Mouse (Mus musculus) intestine, embryonic 16.5 days (tissue): Measurements from ENCODE around the gene Gon7. TPM values are rescaled to one million over a fixed set of nuclear protein-coding genes. Genes with fewer than 3 reads are reported as not detected.

Experiments used
- ATAC-seq: fragments of 200-750 bp; cut with Nextera tagmentation; 2 replicates; pipeline ENCODE4 v1.8.0; 2017; ENCODE audit warnings: moderate TSS enrichment, moderate library complexity
- H3K27ac ChIP-seq: fragments of 300-500 bp; sonication (generic); 2 replicates; pipeline ENCODE4 v1.5.1; 2014; ENCODE audit warnings: mild to moderate bottlenecking, low read length
- H3K27me3 ChIP-seq: fragments of 300-500 bp; sonication (generic); replicated peaks from 2 replicates; pipeline ENCODE4 v1.6.1; 2014; ENCODE audit warnings: low read length, control low read depth, mixed read lengths; ENCODE audit not compliant: control insufficient read depth, insufficient read depth
- H3K36me3 ChIP-seq: fragments of 300-500 bp; sonication (generic); 2 replicates; pipeline ENCODE4 v1.6.1; 2014; ENCODE audit warnings: low read length, control low read depth; ENCODE audit not compliant: control insufficient read depth, insufficient read depth
- H3K4me1 ChIP-seq: fragments of 300-500 bp; sonication (generic); 2 replicates; pipeline ENCODE4 v1.6.1; 2014; ENCODE audit warnings: low read length, control low read depth, mixed read lengths; ENCODE audit not compliant: control insufficient read depth, insufficient read depth
- H3K4me2 ChIP-seq: fragments of 300-500 bp; sonication (generic); 2 replicates; pipeline ENCODE4 v1.6.1; 2014; ENCODE audit warnings: low read depth, low read length, control low read depth
- H3K4me3 ChIP-seq: fragments of 300-500 bp; sonication (generic); 2 replicates; pipeline ENCODE4 v1.5.1; 2014; ENCODE audit warnings: mild to moderate bottlenecking, low read length
- H3K9ac ChIP-seq: fragments of 300-500 bp; sonication (generic); 2 replicates; pipeline ENCODE4 v1.6.1; 2014; ENCODE audit warnings: low read depth, low read length
- H3K9me3 ChIP-seq: fragments of 300-500 bp; sonication (generic); 2 replicates; pipeline ENCODE4 v1.6.1; 2016; ENCODE audit warnings: low read length, control low read depth; ENCODE audit not compliant: control insufficient read depth
- WGBS: fragments of 180-500 bp; shearing (Covaris S2); extraction: QIAGEN DNeasy Blood & Tissue Kit; methylation state at CpG from one replicate; pipeline ENCODE4 v1.1.7; 2014; 5-methylcytosine and 5-hydroxymethylcytosine counted together
- polyA plus RNA-seq: library from polyadenylated mRNA; unstranded; fragments of >200 nt; fragmentation: Nextera tagmentation; extraction: Ambion mirVana; gene quantifications from 2 replicates; pipeline ENCODE4 v1.2.1, GENCODE M21; 2015

Gon7 gene
- polyA plus RNA-seq, 1 experiment from 2014 or later = 30.0 TPM

GRCm38 (mm10) chr12:102772676-102773075, 15.1 kb upstream of the Gon7 start:
- Histone ChIP-seq H3K9ac (no peak overlapping the region), H3K4me2 (no peak overlapping the region), H3K9me3 (no peaks in the 10 kb centered on the region; the same call in 1 of the 2 replicates), H3K27ac (no peak overlapping the region), H3K36me3 (peaks cover 29% of the 10 kb centered on the region), H3K4me3 (no peak overlapping the region), H3K27me3 (no peaks in the 10 kb centered on the region), H3K4me1 (no peaks in the 10 kb centered on the region)
- 91% methylated on average over 5 of the region's 5 CpGs for WGBS
- ATAC-seq = no peak

- no peak overlapping the region for H3K27ac ChIP-seq
- no peak for ATAC-seq
- H3K4me3 ChIP-seq = no peak overlapping the region
- peaks cover 33% of the 10 kb centered on the region for H3K36me3 ChIP-seq
- H3K9me3 ChIP-seq = no peaks in the 10 kb centered on the region; the same call in 1 of the 2 replicates
- H3K27me3 ChIP-seq = no peaks in the 10 kb centered on the region
- H3K4me1 ChIP-seq = no peaks in the 10 kb centered on the region
- no peak overlapping the region for H3K9ac ChIP-seq
- H3K4me2 ChIP-seq = no peak overlapping the region
- 94% methylated on average over 8 of the region's 8 CpGs for WGBS
These were observed 14.0 kb upstream of the Gon7 start for GRCm38 (mm10) chr12:102771601-102772000.

DNA sequence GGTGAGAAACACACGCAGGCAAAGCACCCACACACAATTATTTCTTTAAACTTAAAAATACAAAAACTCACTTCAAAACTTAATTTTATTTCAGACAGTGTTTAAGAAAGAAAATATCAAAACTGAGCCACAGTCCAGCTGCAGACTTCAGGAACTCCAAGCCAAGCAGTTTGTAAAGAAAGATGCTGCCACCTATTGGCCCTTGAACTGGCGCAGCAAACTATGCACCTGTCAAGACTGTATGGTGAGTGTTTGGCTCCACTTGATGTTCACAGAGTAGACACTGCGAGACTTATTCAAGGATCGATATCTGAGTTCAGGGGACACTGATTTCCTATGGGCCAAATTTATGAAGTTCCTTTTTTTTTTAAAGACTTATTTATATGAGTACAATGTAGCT, 11.4 kb upstream of the Gon7 start:
- Histone ChIP-seq H3K4me1 (no peaks in the 10 kb centered on the region), H3K36me3 (peaks cover 29% of the 10 kb centered on the region), H3K4me3 (no peak overlapping the region), H3K27me3 (no peaks in the 10 kb centered on the region), H3K27ac (no peak overlapping the region), H3K9me3 (no peaks in the 10 kb centered on the region; the same call in 1 of the 2 replicates), H3K4me2 (no peak overlapping the region), H3K9ac (no peak overlapping the region)
- no peak for ATAC-seq
- WGBS = 93% methylated on average over 4 of the region's 4 CpGs

DNA sequence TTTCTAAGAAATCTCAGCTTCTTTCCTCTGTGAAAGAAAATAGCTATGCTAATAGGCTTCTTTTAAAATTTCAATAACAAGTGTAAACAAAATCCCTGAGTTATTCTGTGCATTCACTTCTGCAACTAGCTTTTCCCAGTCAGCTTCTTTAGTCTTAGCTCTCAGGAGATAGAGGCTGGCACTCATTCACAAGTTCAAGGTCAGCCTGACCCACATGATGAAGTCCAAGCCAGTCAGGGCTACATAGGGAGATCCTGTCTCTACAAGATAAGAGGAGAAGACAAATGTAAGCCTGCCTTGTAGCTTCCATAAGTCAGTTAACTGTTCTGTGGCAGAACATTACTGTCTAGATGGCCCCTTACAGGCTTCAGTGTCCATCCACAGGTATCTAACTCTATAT, 6.1 kb upstream of the Gon7 start:
- H3K36me3 ChIP-seq = peaks cover 8% of the 10 kb centered on the region; the same call in 1 of the 2 replicates

GRCm38 (mm10) chr12:102761668-102762067, 4.1 kb upstream of the Gon7 start:
- H3K36me3 ChIP-seq = peaks cover 4% of the 10 kb centered on the region; the same call in 1 of the 2 replicates
- no peak overlapping the region for H3K27ac ChIP-seq
- no peak overlapping the region for H3K4me2 ChIP-seq
- no peak overlapping the region for H3K4me3 ChIP-seq
- H3K9me3 ChIP-seq = no peaks in the 10 kb centered on the region
- ATAC-seq = no peak
- no peak overlapping the region for H3K9ac ChIP-seq
- 89% methylated on average over 3 of the region's 3 CpGs for WGBS
- peaks cover 7% of the 10 kb centered on the region for H3K4me1 ChIP-seq
- no peaks in the 10 kb centered on the region for H3K27me3 ChIP-seq

More for the DNA sequence above, 6.1 kb upstream of the Gon7 start:
- Histone ChIP-seq H3K4me3 (no peak overlapping the region), H3K9ac (no peak overlapping the region), H3K27ac (no peak overlapping the region), H3K27me3 (no peaks in the 10 kb centered on the region), H3K4me2 (no peak overlapping the region), H3K9me3 (no peaks in the 10 kb centered on the region), H3K4me1 (peaks cover 5% of the 10 kb centered on the region)
- no peak for ATAC-seq

DNA sequence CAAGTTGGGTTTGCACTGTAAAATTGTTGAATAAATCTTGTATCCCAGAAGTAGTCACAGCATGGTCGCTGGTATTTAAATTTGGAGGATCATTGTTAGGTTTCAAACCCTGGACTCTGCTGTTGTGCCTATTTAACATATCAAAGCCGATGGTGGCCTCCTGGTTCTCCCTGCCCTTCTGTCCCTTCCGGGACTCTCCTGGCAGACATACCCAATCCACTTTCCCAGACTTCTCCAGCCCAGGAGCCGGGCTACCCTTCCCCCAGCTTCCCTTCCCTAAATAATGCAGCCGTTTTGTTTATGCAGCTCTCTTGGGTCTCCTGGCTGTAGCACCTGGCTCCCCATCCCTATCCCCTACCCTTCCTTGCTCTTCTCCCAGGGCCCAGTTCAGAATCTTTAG, 1.3 kb upstream of the Gon7 start:
- WGBS = 2% methylated on average over 5 of the region's 5 CpGs
- peak overlapping the region; percentile 70 for H3K4me3 ChIP-seq
- H3K27me3 ChIP-seq = no peaks in the 10 kb centered on the region
- H3K36me3 ChIP-seq = 0 out of 2 replicates have a peak, but pooled peaks cover 4% of the 10 kb centered on the region
- H3K27ac ChIP-seq = no peak overlapping the region
- ATAC-seq = no peak
- H3K9ac ChIP-seq = peak overlapping the region; percentile 80
- peaks cover 11% of the 10 kb centered on the region for H3K4me1 ChIP-seq
- H3K9me3 ChIP-seq = no peaks in the 10 kb centered on the region
- H3K4me2 ChIP-seq = peak overlapping the region; percentile 85

DNA sequence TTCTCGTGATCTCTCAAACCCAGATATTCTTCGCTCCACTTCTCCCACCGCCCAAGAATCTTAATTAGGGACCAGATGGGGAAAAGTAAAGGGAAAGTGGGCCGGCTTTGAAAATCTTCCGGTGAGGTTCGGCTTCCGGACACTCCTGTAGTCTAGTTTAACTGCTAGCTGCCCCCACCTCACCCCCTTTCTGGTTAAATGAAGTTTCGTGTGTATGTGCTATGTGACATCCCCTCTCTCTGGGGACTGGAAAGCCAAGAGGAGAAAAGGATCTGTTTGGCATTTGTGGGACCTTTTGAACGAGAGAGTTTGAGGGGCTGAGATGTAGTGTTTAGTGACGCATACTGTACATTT, 777 bp upstream of the Gon7 start, which contains the start of gene Gm20604:
Gene Gm20604 (minus strand): TSS at position 270 of the 354 bp plus-strand sequence.
- under 1% methylated on average over 10 of the region's 10 CpGs for WGBS
- no peak for ATAC-seq
- H3K4me3 ChIP-seq = peak within 1 kb of the TSS; percentile 70

DNA sequence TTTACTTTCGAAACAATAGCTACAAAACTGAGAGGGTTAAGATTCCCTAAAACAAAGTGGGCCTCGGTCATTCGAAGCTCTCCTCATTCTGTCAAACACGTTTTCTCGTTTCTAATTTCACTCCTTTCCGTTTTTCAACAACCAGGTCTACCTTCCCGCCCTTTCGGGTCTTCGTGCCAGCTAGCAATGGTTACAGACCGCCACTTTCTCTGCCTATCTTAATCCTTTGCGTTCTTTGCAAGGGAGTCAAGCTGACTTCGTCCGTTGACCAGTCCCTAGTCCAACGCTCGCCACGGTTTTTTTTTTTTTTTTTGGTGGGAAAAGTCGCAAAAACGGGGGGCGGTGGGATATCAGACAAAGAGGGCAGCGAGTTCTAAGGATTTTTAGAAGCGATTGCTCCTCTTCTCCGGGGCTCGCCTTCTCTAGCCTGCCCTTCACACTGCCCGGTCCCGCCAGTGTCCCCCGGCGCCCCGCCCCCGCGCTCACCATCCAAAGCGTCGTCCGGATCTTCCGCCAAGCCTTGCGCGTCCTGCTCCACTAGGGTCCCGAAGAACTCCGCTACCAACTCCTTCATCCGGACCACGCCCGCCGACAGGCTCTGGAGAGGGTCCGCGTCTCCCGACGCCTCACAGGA, 431 bp downstream of the Gon7 start:
- Histone ChIP-seq H3K36me3 (0 out of 2 replicates have a peak, but pooled peaks cover 7% of the 10 kb centered on the region), H3K9ac (peak overlapping the region; percentile 79), H3K9me3 (no peaks in the 10 kb centered on the region), H3K4me3 (peak overlapping the region; percentile 70), H3K4me1 (peaks cover 11% of the 10 kb centered on the region), H3K27me3 (no peaks in the 10 kb centered on the region), H3K4me2 (peak overlapping the region; percentile 70), H3K27ac (peak overlapping the region; percentile 94)
- under 1% methylated on average over 46 of the region's 46 CpGs for WGBS
- peak; percentile 92 for ATAC-seq

More for the DNA sequence above, 777 bp upstream of the Gon7 start, which contains the start of gene Gm20604:
- Histone ChIP-seq H3K4me2 (peak within 1 kb of the TSS; percentile 85), H3K36me3 (0 out of 2 replicates have a peak, but pooled peaks cover 7% of the 10 kb centered on the region), H3K27ac (peak within 1 kb of the TSS; percentile 94), H3K9ac (peak within 1 kb of the TSS; percentile 80), H3K27me3 (no peaks in the 10 kb centered on the region), H3K4me1 (peaks cover 11% of the 10 kb centered on the region), H3K9me3 (no peaks in the 10 kb centered on the region)

- H3K9me3 ChIP-seq = no peaks in the 10 kb centered on the region
- peak overlapping the region; percentile 70 for H3K4me3 ChIP-seq
- peak overlapping the region; percentile 70 for H3K4me2 ChIP-seq
- H3K27ac ChIP-seq = no peak overlapping the region
- H3K36me3 ChIP-seq = 0 out of 2 replicates have a peak, but pooled peaks cover 7% of the 10 kb centered on the region
- peak overlapping the region; percentile 79; the same call in 1 of the 2 replicates for H3K9ac ChIP-seq
- H3K4me1 ChIP-seq = peaks cover 11% of the 10 kb centered on the region
- H3K27me3 ChIP-seq = no peaks in the 10 kb centered on the region
- 72% methylated on average over 7 of the region's 7 CpGs for WGBS
- ATAC-seq = no peak
These were observed 1.3 kb downstream of the Gon7 start for GRCm38 (mm10) chr12:102756304-102756703.
